Mouse (Mus musculus): ENCODE results near the gene Dnmt1. TPM values are rescaled to one million over a fixed set of nuclear protein-coding genes. Genes with fewer than 3 reads are reported as not detected.

Gene Dnmt1
- total RNA-seq, 2 experiments from 2014 or later, result 34.5 to 36.2 TPM

- no peak for TF ChIP-seq CTCF (conservative IDR thresholded peaks at IDR 0.05)
- no peak overlapping the region for H3K4me3 ChIP-seq
Observed at GRCm38 (mm10) chr9:20990861-20991260, 31.2 kb upstream of the Dnmt1 start.

GRCm38 (mm10) chr9:20987953-20988352 lies 28.3 kb upstream of the Dnmt1 start:
- TF ChIP-seq CTCF (conservative IDR thresholded peaks at IDR 0.05), result no peak
- Histone ChIP-seq H3K27ac (no peak overlapping the region), H3K4me3 (no peak overlapping the region)
- no peak for DNase-seq (ENCODE audit: low spot score in 2 of 2)

More at GRCm38 (mm10) chr9:20990861-20991260, 31.2 kb upstream of the Dnmt1 start:
- no peak overlapping the region for H3K27ac ChIP-seq
- no peak for DNase-seq (ENCODE audit: low spot score in 2 of 2)

- Histone ChIP-seq H3K4me3 (no peak overlapping the region), H3K27ac (no peak overlapping the region)
- TF ChIP-seq CTCF (conservative IDR thresholded peaks at IDR 0.05), result no peak
- no peak for DNase-seq (ENCODE audit: low spot score in 2 of 2)
Observed at GRCm38 (mm10) chr9:20986952-20987686, 27.4 kb upstream of the Dnmt1 start.

- DNase-seq (ENCODE audit: low spot score in 2 of 2), result no peak
- no peak for TF ChIP-seq CTCF (conservative IDR thresholded peaks at IDR 0.05)
- Histone ChIP-seq H3K27ac (no peak overlapping the region), H3K4me3 (no peak overlapping the region)
Observed at GRCm38 (mm10) chr9:20983169-20983568, 23.5 kb upstream of the Dnmt1 start.

- Histone ChIP-seq H3K27ac (no peak overlapping the region), H3K4me3 (no peak overlapping the region)
- no peak for TF ChIP-seq CTCF (conservative IDR thresholded peaks at IDR 0.05)
- DNase-seq (ENCODE audit: low spot score in 2 of 2), result no peak
Observed at GRCm38 (mm10) chr9:20982171-20982570, 22.5 kb upstream of the Dnmt1 start.

- TF ChIP-seq CTCF (conservative IDR thresholded peaks at IDR 0.05), result no peak
- H3K27ac ChIP-seq, result no peak overlapping the region
- H3K4me3 ChIP-seq, result no peak overlapping the region
- no peak for DNase-seq (ENCODE audit: low spot score in 2 of 2)
Observed at GRCm38 (mm10) chr9:20979769-20980168, 20.1 kb upstream of the Dnmt1 start.

- DNase-seq (ENCODE audit: low spot score in 2 of 2), result no peak
- no peak overlapping the region for H3K27ac ChIP-seq
- H3K4me3 ChIP-seq, result no peak overlapping the region
- TF ChIP-seq CTCF (conservative IDR thresholded peaks at IDR 0.05), result no peak
Observed at GRCm38 (mm10) chr9:20979181-20979580, 19.5 kb upstream of the Dnmt1 start.

GRCm38 (mm10) chr9:20978409-20979095 lies 18.9 kb upstream of the Dnmt1 start:
- no peak for DNase-seq (ENCODE audit: low spot score in 2 of 2)
- no peak overlapping the region for H3K27ac ChIP-seq
- no peak for TF ChIP-seq CTCF (conservative IDR thresholded peaks at IDR 0.05)
- no peak overlapping the region for H3K4me3 ChIP-seq

- Histone ChIP-seq H3K4me3 (peak overlapping the region; percentile 79), H3K27ac (no peak overlapping the region)
- no peak for DNase-seq (ENCODE audit: low spot score in 2 of 2)
- 0 out of 2 replicates have a peak, but pooled peaks have one; percentile 15 for TF ChIP-seq CTCF (conservative IDR thresholded peaks at IDR 0.05)
Observed at GRCm38 (mm10) chr9:20976961-20977689, 17.4 kb upstream of the Dnmt1 start.

- H3K4me3 ChIP-seq, result peak within 1 kb of the TSS; percentile 79
- no peak for TF ChIP-seq CTCF (conservative IDR thresholded peaks at IDR 0.05)
- peak in 1 of 2 experiments; percentile 34 for DNase-seq (ENCODE audit: low spot score in 2 of 2)
- H3K27ac ChIP-seq, result peak within 1 kb of the TSS; percentile 60; the same call in 1 of the 2 replicates
Observed at GRCm38 (mm10) chr9:20976216-20976960, 16.7 kb upstream of the Dnmt1 start, which contains the start of gene S1pr2. TSS of gene S1pr2 (minus strand) at chr9:20976781.

- no peak for DNase-seq (ENCODE audit: low spot score in 2 of 2)
- TF ChIP-seq CTCF (conservative IDR thresholded peaks at IDR 0.05), result no peak
- Histone ChIP-seq H3K4me3 (peak overlapping the region; percentile 79), H3K27ac (peak overlapping the region; percentile 60; the same call in 1 of the 2 replicates)
Observed at GRCm38 (mm10) chr9:20975431-20976215, 15.9 kb upstream of the Dnmt1 start.

- no peak for DNase-seq (ENCODE audit: low spot score in 2 of 2)
Observed at GRCm38 (mm10) chr9:20973682-20974075, 14.0 kb upstream of the Dnmt1 start.

More at GRCm38 (mm10) chr9:20973682-20974075, 14.0 kb upstream of the Dnmt1 start:
- H3K4me3 ChIP-seq, result no peak overlapping the region
- TF ChIP-seq CTCF (conservative IDR thresholded peaks at IDR 0.05), result no peak
- H3K27ac ChIP-seq, result no peak overlapping the region
